Mouse (Mus musculus) liver, embryonic 14.5 days (tissue): ENCODE data around the gene Qrich1. TPM values are rescaled to one million over a fixed set of nuclear protein-coding genes. Genes with fewer than 3 reads are reported as not detected.

Experiments used
- ATAC-seq: fragments of 200-750 bp; cut with Nextera tagmentation; 2 replicates; pipeline ENCODE4 v1.8.0; 2017; ENCODE audit warnings: moderate number of reproducible peaks, mild to moderate bottlenecking, moderate library complexity; ENCODE audit not compliant: insufficient read depth
- DNase-seq, 3 experiments: peaks; one replicate each; pipeline ENCODE4 v3.0.0-alpha.2; 2012 to 2013; ENCODE audit warnings: low read depth in 3 of 3, low spot score in 3 of 3
- H3K27ac ChIP-seq: fragments of 300-500 bp; sonication (generic); 2 replicates; pipeline ENCODE4 v1.5.1; 2014; ENCODE audit warnings: moderate library complexity, mild to moderate bottlenecking, control low read depth, inconsistent platforms
- H3K27me3 ChIP-seq: fragments of 300-500 bp; sonication (generic); 2 replicates; pipeline ENCODE4 v1.6.1; 2014; ENCODE audit warnings: mild to moderate bottlenecking, low read length, moderate library complexity; ENCODE audit not compliant: control insufficient read depth, insufficient read depth
- H3K36me3 ChIP-seq: fragments of 300-500 bp; sonication (generic); replicated peaks from 2 replicates; pipeline ENCODE4 v1.6.1; 2014; ENCODE audit warnings: low read depth; ENCODE audit not compliant: control insufficient read depth, insufficient read depth
- H3K4me1 ChIP-seq, 2 experiments: fragments of 200-500 bp in 1 of 2; fragments of 300-500 bp in 1 of 2; sonication (generic) in 1 of 2; replicated peaks; 2 replicates each; pipeline ENCODE4 v1.6.1; 2012 to 2014; ENCODE audit warnings: antibody characterized with exemption in 1 of 2, inconsistent platforms in 1 of 2, low read length in 1 of 2; ENCODE audit not compliant: control insufficient read depth in 2 of 2, insufficient read depth in 2 of 2
- H3K4me2 ChIP-seq: fragments of 300-500 bp; sonication (generic); 2 replicates; pipeline ENCODE4 v1.6.1; 2014; ENCODE audit warnings: low read depth, mild to moderate bottlenecking, control low read depth, moderate library complexity
- H3K4me3 ChIP-seq, 2 experiments: fragments of 200-500 bp in 1 of 2; fragments of 300-500 bp in 1 of 2; sonication (generic) in 1 of 2; 2 replicates each; pipeline ENCODE4 v1.5.1; 2012 to 2014; ENCODE audit warnings: low read depth in 2 of 2, low read length in 2 of 2, mild to moderate bottlenecking in 2 of 2, control low read depth in 1 of 2, inconsistent platforms in 1 of 2, moderate library complexity in 1 of 2; ENCODE audit not compliant: insufficient read depth in 1 of 2
- H3K9ac ChIP-seq: fragments of 300-500 bp; sonication (generic); replicated peaks from 2 replicates; pipeline ENCODE4 v1.6.1; 2014; ENCODE audit warnings: mild to moderate bottlenecking, control low read depth, moderate library complexity
- H3K9me3 ChIP-seq: fragments of 300-500 bp; sonication (generic); 2 replicates; pipeline ENCODE4 v1.6.1; 2016; ENCODE audit warnings: low read length, mixed read lengths; ENCODE audit not compliant: control insufficient read depth
- CTCF ChIP-seq: IDR thresholded peaks from 2 replicates; pipeline ENCODE4 v1.5.1; 2016; ENCODE audit warnings: antibody characterized with exemption, low read depth, control low read depth
- EP300 ChIP-seq: IDR thresholded peaks from 2 replicates; pipeline ENCODE4 v1.6.1; 2016; ENCODE audit warnings: antibody characterized with exemption, low read depth
- WGBS: fragments of 180-500 bp; shearing (Covaris S2); extraction: QIAGEN DNeasy Blood & Tissue Kit; methylation state at CpG from one replicate; pipeline ENCODE4 v1.1.7; 2014; ENCODE audit not compliant: insufficient replicate concordance; 5-methylcytosine and 5-hydroxymethylcytosine counted together
- polyA plus RNA-seq, 2 experiments: library from polyadenylated mRNA; depleted of rRNA in 1 of 2; stranded (reverse) in 1 of 2; unstranded in 1 of 2; fragments of >200 nt; fragmentation: Nextera tagmentation in 1 of 2; extraction: Ambion mirVana in 1 of 2; gene quantifications; 2 replicates each; pipeline versions ENCODE4 v1.2.1 to v1.2.3; 2012 to 2014

The Qrich1 gene
- polyA plus RNA-seq, 2 experiments = 39.8 to 40.6 TPM

DNA sequence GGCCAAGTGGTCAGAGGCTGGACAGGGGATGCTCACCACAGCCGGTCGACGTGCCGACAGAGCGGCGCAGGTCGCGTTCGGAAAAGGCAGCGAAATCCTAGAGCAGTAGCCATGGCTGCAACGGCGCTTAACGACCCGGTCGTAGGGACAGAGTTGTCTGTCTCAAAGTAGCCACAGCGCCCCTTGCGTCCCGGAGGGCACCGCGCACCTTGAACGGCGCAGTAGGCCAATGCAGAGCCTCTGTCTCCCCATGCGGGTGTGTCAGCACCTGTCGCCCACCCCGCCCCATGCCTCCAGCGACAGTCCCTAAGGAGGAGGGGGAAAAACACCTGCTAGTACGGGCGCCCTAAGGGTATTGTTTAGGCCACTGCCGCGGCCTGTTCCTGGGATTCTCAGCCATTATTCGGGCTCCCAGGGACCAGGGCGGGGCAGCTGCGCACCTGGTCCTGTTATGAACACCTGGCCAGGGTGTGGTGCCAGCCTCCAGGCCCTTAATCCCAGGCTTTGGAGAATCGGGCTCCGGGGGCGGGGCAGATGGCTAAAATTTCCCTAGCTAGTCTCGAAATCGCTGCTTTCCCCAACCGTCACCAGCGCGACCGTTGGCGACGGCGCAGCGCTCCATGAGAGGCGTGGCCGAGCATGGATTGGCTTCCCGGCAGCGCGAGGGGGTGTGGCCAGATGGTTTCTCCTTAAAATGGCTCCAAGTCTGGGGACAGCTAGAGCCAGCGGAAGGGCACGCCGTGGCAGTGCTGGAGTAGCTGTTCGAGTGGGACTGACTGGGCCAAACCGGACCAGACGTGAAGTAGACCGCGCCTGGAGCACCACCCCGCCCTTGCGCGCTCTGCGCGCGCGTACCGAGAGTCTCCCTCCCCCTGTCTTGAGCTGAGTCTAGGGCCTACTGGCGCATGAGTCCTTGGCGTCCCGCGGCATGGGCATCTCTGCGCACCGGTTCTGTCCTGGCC lies 50.5 kb downstream of the Qrich1 start, which contains the start of gene Ndufaf3:
Ndufaf3 (minus strand) TSS at position 620 of the 962 bp plus-strand sequence.
- Histone ChIP-seq H3K9ac (peak within 1 kb of the TSS; percentile 87), H3K27me3 (no peaks in the 10 kb centered on the region), H3K4me3 (peak within 1 kb of the TSS; percentile 83 to 86), H3K4me2 (peak within 1 kb of the TSS; percentile 99), H3K27ac (peak within 1 kb of the TSS; percentile 93), H3K4me1 (peaks cover 17 to 26% of the 10 kb centered on the region in 2 experiments), H3K36me3 (peaks cover 28% of the 10 kb centered on the region), H3K9me3 (no peaks in the 10 kb centered on the region)
- WGBS = under 1% methylated on average over 73 of the region's 73 CpGs
- ATAC-seq (peak; percentile 83), DNase-seq (peak; percentile 88 to 92 (median 89))
- TF ChIP-seq EP300 = peak; percentile 29
- peak; percentile 99 for TF ChIP-seq CTCF

DNA sequence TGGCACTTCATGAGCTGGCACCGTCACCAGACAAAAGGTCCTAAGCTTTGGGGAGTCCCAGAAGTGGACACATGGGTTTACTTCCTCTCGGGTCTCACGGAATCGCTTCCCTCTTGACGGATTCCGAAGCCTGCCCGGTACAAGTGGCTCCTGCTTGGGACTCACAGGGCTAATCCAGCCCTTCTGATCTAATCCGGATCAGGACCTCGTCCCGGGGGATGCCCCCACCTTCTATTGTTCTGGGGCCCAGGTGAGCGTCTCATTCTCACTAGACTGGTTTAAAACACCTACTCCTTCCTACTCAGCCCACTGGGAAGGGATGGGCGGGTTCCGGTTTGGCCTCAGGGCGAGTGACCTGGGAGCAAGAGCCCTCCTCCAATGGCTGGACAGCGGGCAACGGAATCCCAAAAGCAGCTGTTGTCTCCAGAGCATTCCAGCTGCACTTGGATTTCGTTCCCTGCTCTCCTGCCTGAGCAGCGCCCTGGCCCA lies 51.4 kb downstream of the Qrich1 start:
- DNase-seq (no peak), ATAC-seq (no peak)
- H3K9me3 ChIP-seq = no peaks in the 10 kb centered on the region
- peak overlapping the region; percentile 70 for H3K9ac ChIP-seq
- no peak for TF ChIP-seq CTCF
- TF ChIP-seq EP300 = no peak
- peak overlapping the region; percentile 83 to 86 for H3K4me3 ChIP-seq
- H3K36me3 ChIP-seq = peaks cover 28% of the 10 kb centered on the region
- no peaks in the 10 kb centered on the region for H3K27me3 ChIP-seq
- peak overlapping the region; percentile 93 for H3K27ac ChIP-seq
- WGBS = 3% methylated on average over 18 of the region's 18 CpGs
- peak overlapping the region; percentile 99 for H3K4me2 ChIP-seq
- H3K4me1 ChIP-seq = peaks cover 17 to 23% of the 10 kb centered on the region in 2 experiments

DNA sequence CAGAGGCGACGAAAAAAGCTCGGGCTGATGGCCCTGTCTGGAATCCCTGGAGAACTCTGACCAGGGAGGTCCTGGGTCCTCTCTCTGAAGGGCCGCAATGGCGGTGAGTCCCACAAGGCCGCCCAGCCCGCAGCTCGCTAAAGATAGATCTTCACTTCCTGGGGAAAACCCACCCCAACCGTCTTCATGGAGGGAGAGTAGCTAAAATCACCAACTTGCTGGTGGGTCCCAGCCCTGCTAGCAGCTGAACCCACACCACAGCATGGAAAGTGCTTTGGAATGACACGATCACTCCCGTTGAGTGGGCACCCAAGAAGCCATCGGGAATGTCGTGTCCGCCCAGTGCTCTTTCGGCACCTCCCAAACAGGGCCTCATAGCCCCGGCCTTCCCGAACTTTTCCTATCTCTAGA lies 51.9 kb downstream of the Qrich1 start:
- H3K27ac ChIP-seq = peak overlapping the region; percentile 26
- no peaks in the 10 kb centered on the region for H3K9me3 ChIP-seq
- TF ChIP-seq EP300 (no peak), CTCF (no peak)
- H3K4me3 ChIP-seq = peak overlapping the region; percentile 83 to 86
- peaks cover 17 to 23% of the 10 kb centered on the region in 2 experiments for H3K4me1 ChIP-seq
- H3K4me2 ChIP-seq = peak overlapping the region; percentile 99
- peaks cover 23% of the 10 kb centered on the region for H3K36me3 ChIP-seq
- ATAC-seq (no peak), DNase-seq (no peak)
- no peaks in the 10 kb centered on the region for H3K27me3 ChIP-seq
- 40% methylated on average over 17 of the region's 17 CpGs for WGBS
- H3K9ac ChIP-seq = peak overlapping the region; percentile 70

DNA sequence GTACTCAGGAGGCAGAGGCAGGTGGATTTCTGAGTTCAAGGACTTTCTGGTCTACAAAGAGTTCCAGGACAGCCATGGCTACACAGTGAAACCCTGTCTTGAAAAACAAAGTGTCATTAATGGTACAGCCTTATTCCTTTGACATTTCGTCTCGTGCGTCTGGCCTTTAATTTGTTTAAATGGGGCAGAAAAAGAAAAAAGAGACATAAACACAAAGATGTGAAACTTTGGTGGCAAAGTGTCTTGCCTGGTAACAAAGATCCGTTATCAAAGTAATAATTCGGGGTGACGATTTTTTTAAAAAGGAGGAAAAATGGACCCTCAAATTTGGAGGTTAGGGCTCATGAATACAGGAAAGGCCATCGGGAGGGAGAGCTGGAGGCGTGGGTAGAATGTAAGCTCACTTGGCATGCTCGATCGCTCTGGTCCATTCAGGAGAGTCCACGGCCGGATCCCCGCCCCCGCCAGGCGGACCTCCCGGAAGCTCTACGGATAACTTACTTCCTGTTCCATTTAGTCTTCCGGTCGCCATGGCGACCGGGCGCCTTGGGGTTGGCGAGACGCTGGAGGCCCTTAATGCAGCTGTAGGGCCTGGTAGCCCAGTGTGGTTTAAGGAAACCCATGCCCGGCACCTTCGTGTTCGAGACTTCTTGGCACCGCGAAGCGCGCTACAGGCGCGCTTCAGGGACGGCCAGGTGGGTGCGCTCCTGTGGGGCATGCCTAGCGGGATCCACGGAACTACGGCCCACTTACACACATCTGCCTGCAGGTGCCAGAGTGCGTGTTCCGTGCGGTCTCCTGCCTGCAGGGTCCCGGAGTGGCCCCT lies 53.0 kb downstream of the Qrich1 start, which contains the start of gene Dalrd3:
Dalrd3 (plus strand) TSS at position 506 of the 826 bp plus-strand sequence.
- H3K4me3 ChIP-seq = peak within 1 kb of the TSS; percentile 73 to 86
- H3K4me2 ChIP-seq = peak within 1 kb of the TSS; percentile 99
- ATAC-seq = peak; percentile 58

More for the DNA sequence above, 53.0 kb downstream of the Qrich1 start, which contains the start of gene Dalrd3:
- Histone ChIP-seq H3K9ac (peak within 1 kb of the TSS; percentile 46), H3K4me1 (peaks cover 12 to 21% of the 10 kb centered on the region in 2 experiments), H3K9me3 (no peaks in the 10 kb centered on the region), H3K27me3 (no peaks in the 10 kb centered on the region), H3K27ac (peak within 1 kb of the TSS; percentile 31), H3K36me3 (peaks cover 12% of the 10 kb centered on the region)
- 4% methylated on average over 42 of the region's 42 CpGs for WGBS
- peak; percentile 89 to 91 (median 90) for DNase-seq
- TF ChIP-seq EP300 (no peak), CTCF (no peak)
